Mouse (Mus musculus): Measurements from ENCODE around the gene Dcst2. TPM values are rescaled to one million over a fixed set of nuclear protein-coding genes. Genes with fewer than 3 reads are reported as not detected.
A peak's percentile ranks its signal among the peaks of the same experiment; 100 is the strongest.

The Dcst2 gene
- total RNA-seq, 1 experiment = not detected

DNA sequence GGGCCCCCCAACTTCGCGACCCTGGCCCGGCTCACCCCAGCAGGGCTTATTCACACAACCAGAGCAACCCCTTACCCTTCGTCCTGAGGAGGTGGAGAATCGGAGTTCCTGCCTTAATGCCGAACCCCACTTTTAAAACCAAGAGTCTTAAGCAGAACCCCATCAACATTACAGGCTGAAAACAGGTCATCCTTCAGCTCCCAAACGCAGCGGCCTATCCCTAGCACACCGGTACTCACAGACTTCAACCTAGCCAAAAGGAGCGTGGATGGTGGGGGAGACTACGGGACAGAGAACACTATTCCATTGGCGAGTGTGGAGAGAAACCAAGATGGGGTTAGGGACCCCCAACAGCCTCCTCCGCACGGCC is 39.7 kb upstream of the Dcst2 start:
- DNase-seq (ENCODE audit: low read depth, low spot score) = no peak
- peaks cover 0 to 16% of the 10 kb centered on the region in 2 experiments; a peak in 1 of 4 replicates for H3K4me1 ChIP-seq (ENCODE audit: control insufficient read depth in 2 of 2, insufficient read depth in 2 of 2, low read length in 2 of 2, poor library complexity in 1 of 2)
- H3K27ac ChIP-seq (ENCODE audit: insufficient read depth, low read depth, low read length, poor library complexity, severe bottlenecking) = no peak overlapping the region
- no peaks in the 10 kb centered on the region for H3K9me3 ChIP-seq (ENCODE audit: control insufficient read depth, insufficient read depth, low read depth, low read length)
- peak overlapping the region; percentile 64 to 76 for H3K4me3 ChIP-seq (ENCODE audit: insufficient read depth in 1 of 2, low read depth in 1 of 2, low read length in 2 of 2, poor library complexity in 1 of 2, severe bottlenecking in 1 of 2)
- H3K9ac ChIP-seq (ENCODE audit: insufficient read depth, low read depth, low read length, poor library complexity, severe bottlenecking) = peak overlapping the region; percentile 54
- TF ChIP-seq CHD2 (IDR thresholded peaks at IDR 0.05; ENCODE audit: low read depth, low read length) (no peak), ZC3H11A (IDR thresholded peaks at IDR 0.05; ENCODE audit: borderline replicate concordance, low read depth, low read length) (no peak), HCFC1 (IDR thresholded peaks at IDR 0.05; ENCODE audit: borderline replicate concordance, insufficient read depth, low read length) (no peak), MAFK (IDR thresholded peaks at IDR 0.05; ENCODE audit: insufficient read depth, low read depth, low read length) (no peak)
- in situ Hi-C loops (cut with MboI; ENCODE audit: low sequenced_read_pairs in 2 of 2, unreplicated experiment in 2 of 2) = no loop called here
- H3K36me3 ChIP-seq (ENCODE audit: control insufficient read depth, insufficient read depth, low read length, poor library complexity, severe bottlenecking) = no peaks in the 10 kb centered on the region

DNA sequence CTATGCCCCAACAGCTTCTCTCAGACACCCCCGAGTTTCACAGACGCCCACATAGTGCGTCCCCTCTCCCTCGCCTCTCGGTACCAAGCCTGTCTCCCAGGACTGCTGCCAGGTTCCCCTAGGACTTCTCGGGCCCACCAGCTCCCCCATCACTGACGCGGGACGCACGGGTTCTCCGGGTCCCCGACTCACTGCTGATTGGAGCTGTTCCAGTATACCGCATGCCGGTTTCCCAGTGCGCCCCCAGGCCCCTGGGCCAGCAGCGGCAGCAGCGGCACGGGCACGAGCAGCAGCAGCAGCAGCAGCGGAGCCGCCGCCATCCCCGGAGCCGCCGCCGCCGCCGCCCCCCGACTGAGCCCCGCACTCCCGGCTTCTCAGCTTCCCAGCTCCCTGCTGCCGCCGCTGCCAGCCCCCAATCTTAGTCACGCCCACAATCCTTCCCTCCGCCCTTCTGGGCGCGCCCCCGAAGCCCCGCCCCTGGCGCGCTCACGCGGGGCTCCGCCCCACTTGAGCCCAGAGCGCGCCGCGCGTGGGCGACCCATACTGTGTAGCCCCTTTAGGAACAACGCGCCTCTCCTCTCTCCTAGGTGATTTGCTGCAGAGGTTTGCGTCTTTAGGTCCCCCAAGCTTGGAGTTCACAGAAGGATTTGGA is 39.1 kb upstream of the Dcst2 start, which contains the start of gene Efna3:
Gene Efna3 (minus strand): TSS at position 452 of the 652 bp plus-strand sequence.
- in situ Hi-C loops (cut with MboI; ENCODE audit: low sequenced_read_pairs in 2 of 2, unreplicated experiment in 2 of 2) = no loop called here
- Histone ChIP-seq H3K4me3 (ENCODE audit: insufficient read depth in 1 of 2, low read depth in 1 of 2, low read length in 2 of 2, poor library complexity in 1 of 2, severe bottlenecking in 1 of 2) (peak within 1 kb of the TSS; percentile 64 to 76), H3K36me3 (ENCODE audit: control insufficient read depth, insufficient read depth, low read length, poor library complexity, severe bottlenecking) (no peaks in the 10 kb centered on the region), H3K27ac (ENCODE audit: insufficient read depth, low read depth, low read length, poor library complexity, severe bottlenecking) (no peak within 1 kb of the TSS), H3K4me1 (ENCODE audit: control insufficient read depth in 2 of 2, insufficient read depth in 2 of 2, low read length in 2 of 2, poor library complexity in 1 of 2) (peaks cover 0 to 15% of the 10 kb centered on the region in 2 experiments; a peak in 2 of 4 replicates), H3K9me3 (ENCODE audit: control insufficient read depth, insufficient read depth, low read depth, low read length) (no peaks in the 10 kb centered on the region), H3K9ac (ENCODE audit: insufficient read depth, low read depth, low read length, poor library complexity, severe bottlenecking) (peak within 1 kb of the TSS; percentile 54)
- no peak for DNase-seq (ENCODE audit: low read depth, low spot score)
- TF ChIP-seq MAFK (IDR thresholded peaks at IDR 0.05; ENCODE audit: insufficient read depth, low read depth, low read length) (no peak), ZNF384 (IDR thresholded peaks at IDR 0.05; ENCODE audit: low read depth, low read length) (no peak)

DNA sequence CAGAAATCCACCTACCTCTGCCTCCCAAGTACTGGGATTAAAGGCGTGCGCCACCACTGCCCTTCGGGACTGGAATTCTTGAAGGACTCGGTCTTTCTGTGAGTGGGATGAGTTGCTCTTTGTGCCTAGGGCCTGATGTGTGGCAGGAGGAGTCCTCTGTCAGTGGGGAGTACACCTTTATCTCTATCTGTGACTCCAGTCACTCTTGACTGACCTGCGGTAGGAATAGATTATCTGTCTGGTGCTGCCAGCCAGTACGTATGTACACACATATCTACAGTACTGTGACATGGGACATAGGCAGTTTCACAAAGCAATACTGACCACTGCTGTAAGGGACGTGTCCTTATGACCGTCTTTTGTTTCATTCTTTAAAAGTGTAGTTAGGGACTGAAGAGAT is 35.9 kb upstream of the Dcst2 start:
- in situ Hi-C loops (cut with MboI; ENCODE audit: low sequenced_read_pairs in 2 of 2, unreplicated experiment in 2 of 2) = no loop called here

DNA sequence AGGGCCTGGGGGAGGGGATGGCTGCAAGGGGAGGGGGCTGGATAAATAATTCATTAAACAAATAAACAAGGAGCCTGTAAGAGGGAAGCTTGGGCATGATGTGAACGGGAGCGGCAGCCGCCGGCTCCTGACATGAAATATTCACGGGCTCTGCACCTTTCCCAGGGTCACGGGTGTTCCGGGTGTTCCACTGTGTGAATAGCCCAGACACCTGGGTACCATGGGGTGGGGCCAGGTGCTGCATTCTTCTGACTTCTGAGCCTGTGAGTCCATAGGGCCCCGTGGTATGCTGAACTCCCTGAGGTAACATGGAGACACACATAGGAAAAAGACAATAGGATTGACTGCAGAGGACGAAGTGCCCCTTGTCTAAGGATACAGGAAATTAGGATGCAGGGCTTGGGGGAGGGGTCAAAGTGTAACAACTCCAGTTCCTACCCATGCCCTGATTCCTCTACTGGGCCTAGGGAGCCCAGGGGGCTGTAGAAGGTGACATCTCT is 34.4 kb upstream of the Dcst2 start:
- H3K4me3 ChIP-seq (ENCODE audit: insufficient read depth in 1 of 2, low read depth in 1 of 2, low read length in 2 of 2, poor library complexity in 1 of 2, severe bottlenecking in 1 of 2) = 0 out of 4 replicates have a peak overlapping the region, but pooled peaks of 1 of the 2 experiments have one; percentile 14
- TF ChIP-seq HCFC1 (IDR thresholded peaks at IDR 0.05; ENCODE audit: borderline replicate concordance, insufficient read depth, low read length) (no peak), MAFK (IDR thresholded peaks at IDR 0.05; ENCODE audit: insufficient read depth, low read depth, low read length) (no peak), ZNF384 (IDR thresholded peaks at IDR 0.05; ENCODE audit: low read depth, low read length) (no peak), ZC3H11A (IDR thresholded peaks at IDR 0.05; ENCODE audit: borderline replicate concordance, low read depth, low read length) (no peak), CHD2 (IDR thresholded peaks at IDR 0.05; ENCODE audit: low read depth, low read length) (no peak)
- H3K9me3 ChIP-seq (ENCODE audit: control insufficient read depth, insufficient read depth, low read depth, low read length) = no peaks in the 10 kb centered on the region
- in situ Hi-C loops (cut with MboI; ENCODE audit: low sequenced_read_pairs in 2 of 2, unreplicated experiment in 2 of 2) = no loop called here
- peak overlapping the region; percentile 14; the same call in 1 of the 2 replicates for H3K27ac ChIP-seq (ENCODE audit: insufficient read depth, low read depth, low read length, poor library complexity, severe bottlenecking)
- DNase-seq (ENCODE audit: low read depth, low spot score) = no peak
- no peaks in the 10 kb centered on the region for H3K36me3 ChIP-seq (ENCODE audit: control insufficient read depth, insufficient read depth, low read length, poor library complexity, severe bottlenecking)
- H3K9ac ChIP-seq (ENCODE audit: insufficient read depth, low read depth, low read length, poor library complexity, severe bottlenecking) = peak overlapping the region; percentile 17; the same call in 1 of the 2 replicates
- H3K4me1 ChIP-seq (ENCODE audit: control insufficient read depth in 2 of 2, insufficient read depth in 2 of 2, low read length in 2 of 2, poor library complexity in 1 of 2) = peaks cover 4 to 36% of the 10 kb centered on the region in 2 experiments; a peak in 3 of 4 replicates

More for the DNA sequence above, 35.9 kb upstream of the Dcst2 start:
- no peak for DNase-seq (ENCODE audit: low read depth, low spot score)
- Histone ChIP-seq H3K27ac (ENCODE audit: insufficient read depth, low read depth, low read length, poor library complexity, severe bottlenecking) (no peak overlapping the region), H3K36me3 (ENCODE audit: control insufficient read depth, insufficient read depth, low read length, poor library complexity, severe bottlenecking) (no peaks in the 10 kb centered on the region), H3K4me1 (ENCODE audit: control insufficient read depth in 2 of 2, insufficient read depth in 2 of 2, low read length in 2 of 2, poor library complexity in 1 of 2) (peaks cover 0 to 28% of the 10 kb centered on the region in 2 experiments; a peak in 2 of 4 replicates), H3K4me3 (ENCODE audit: insufficient read depth in 1 of 2, low read depth in 1 of 2, low read length in 2 of 2, poor library complexity in 1 of 2, severe bottlenecking in 1 of 2) (no peak overlapping the region), H3K9me3 (ENCODE audit: control insufficient read depth, insufficient read depth, low read depth, low read length) (no peaks in the 10 kb centered on the region), H3K9ac (ENCODE audit: insufficient read depth, low read depth, low read length, poor library complexity, severe bottlenecking) (no peak overlapping the region)
- TF ChIP-seq MAFK (IDR thresholded peaks at IDR 0.05; ENCODE audit: insufficient read depth, low read depth, low read length) (no peak), ZNF384 (IDR thresholded peaks at IDR 0.05; ENCODE audit: low read depth, low read length) (no peak), ZC3H11A (IDR thresholded peaks at IDR 0.05; ENCODE audit: borderline replicate concordance, low read depth, low read length) (no peak), CHD2 (IDR thresholded peaks at IDR 0.05; ENCODE audit: low read depth, low read length) (no peak), HCFC1 (IDR thresholded peaks at IDR 0.05; ENCODE audit: borderline replicate concordance, insufficient read depth, low read length) (no peak)

All from ES-E14 (cell line).